Mouse (Mus musculus) C2C12 (cell line): ENCODE measurements around the gene Ptrh2.

Experiments used
- CEBPB ChIP-seq: IDR thresholded peaks from one replicate; pipeline ENCODE4 v1.6.1; 2011; ENCODE audit warnings: low read depth, mild to moderate bottlenecking, control low read depth, moderate library complexity
- CTCF ChIP-seq: IDR thresholded peaks from one replicate; pipeline ENCODE4 v1.5.1; 2011; ENCODE audit not compliant: control insufficient read depth, insufficient read depth, insufficient read length
- FOSL1 ChIP-seq: IDR thresholded peaks from one replicate; pipeline ENCODE4 v1.8.0; 2011; ENCODE audit warnings: mild to moderate bottlenecking, low read length; ENCODE audit not compliant: poor library complexity, insufficient read depth, severe bottlenecking
- MAX ChIP-seq: IDR thresholded peaks from one replicate; pipeline ENCODE4 v1.6.1; 2011; ENCODE audit warnings: mild to moderate bottlenecking, control low read depth
- MYOD1 ChIP-seq: IDR thresholded peaks from one replicate; pipeline ENCODE4 v1.6.1; 2011; ENCODE audit warnings: low read depth; ENCODE audit not compliant: control insufficient read depth, insufficient read length
- MYOG ChIP-seq: IDR thresholded peaks from one replicate; pipeline ENCODE4 v1.6.1; 2011; ENCODE audit not compliant: control insufficient read depth, insufficient read length; ENCODE audit errors: extremely low read depth
- USF1 ChIP-seq: IDR thresholded peaks from one replicate; pipeline ENCODE4 v1.6.1; 2011; ENCODE audit warnings: low read depth, mild to moderate bottlenecking, control low read depth, moderate library complexity

DNA sequence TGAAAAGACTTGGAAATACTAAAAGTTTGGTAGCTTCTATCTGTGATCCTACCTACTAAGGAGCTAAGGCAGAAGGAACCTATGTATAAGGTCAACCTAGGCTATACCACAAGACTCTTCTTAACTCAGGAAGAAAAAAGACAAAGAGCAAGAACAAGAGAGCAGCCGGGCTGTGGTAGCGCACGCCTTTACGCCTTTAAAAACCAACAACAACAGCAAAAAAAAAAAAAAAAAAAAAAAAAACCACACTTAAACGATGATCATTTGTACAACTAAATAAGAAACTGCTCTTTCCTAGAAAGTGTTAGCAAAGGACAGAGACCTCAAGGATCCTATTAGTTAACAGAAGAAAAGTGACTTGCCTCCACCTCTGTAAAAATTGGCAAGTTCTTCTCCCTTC, 57.7 kb downstream of the Ptrh2 start:
- TF ChIP-seq CEBPB = no peak
- TF ChIP-seq CTCF = no peak
- TF ChIP-seq MAX = no peak
- no peak for TF ChIP-seq FOSL1
- no peak for TF ChIP-seq USF1
- TF ChIP-seq MYOD1 = no peak
- TF ChIP-seq MYOG = no peak
